ENCODE assay signal across 8 mouse cellular contexts in the genomic region with DNA sequence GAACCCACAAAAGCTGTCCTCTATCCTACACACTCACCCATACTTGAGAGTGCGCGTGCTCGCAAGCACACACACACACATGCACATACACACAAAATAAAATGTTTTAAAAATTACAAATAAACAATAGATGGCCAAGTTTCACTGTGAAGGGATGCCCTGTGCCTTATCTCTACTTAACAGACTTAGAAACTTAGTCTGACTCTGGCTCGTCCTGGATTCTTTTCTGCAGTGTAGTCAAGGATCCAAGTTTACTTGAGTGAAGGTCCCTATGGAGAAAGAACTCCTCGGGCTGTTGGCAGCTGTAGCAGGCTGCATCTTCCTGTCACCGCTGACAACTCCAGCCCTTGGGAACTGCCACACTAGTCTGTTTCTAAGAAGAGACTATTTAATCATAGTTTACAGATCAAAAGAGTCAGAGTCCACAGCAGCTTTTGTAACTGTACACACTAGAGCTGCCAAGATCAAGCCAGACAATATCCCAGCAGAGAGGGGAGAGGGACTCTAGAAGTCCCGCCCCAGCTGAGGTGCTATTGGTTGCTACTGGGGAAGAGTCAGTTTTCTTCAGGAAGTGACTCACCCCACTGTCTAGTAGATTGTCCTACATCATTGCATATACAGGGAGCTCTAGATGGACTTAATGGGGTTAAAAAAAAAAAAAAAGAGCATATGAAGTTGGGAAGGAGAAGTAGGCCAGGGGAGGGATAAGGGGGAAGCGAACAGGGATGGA. TPM values are rescaled to one million over a fixed set of nuclear protein-coding genes. Genes with fewer than 3 reads are reported as not detected.
DNase-seq lines count a peak whose midpoint lies in the region; ATAC-seq and TF ChIP-seq lines count a peak whose summit lies in the region.

No protein-coding gene starts in this region.

- no peak overlapping the region for H3K4me2 ChIP-seq in intestine, embryonic 14.5 days (ENCODE audit: low read length)

- TF ChIP-seq POLR2A in MEL (IDR thresholded peaks at IDR 0.05; ENCODE audit: control insufficient read depth in 1 of 2, insufficient read depth in 1 of 2, low read depth in 1 of 2, low read length in 2 of 2, poor library complexity in 1 of 2): peak; percentile 39 to 85; a peak in 3 of 4 replicates

- no peak for TF ChIP-seq CTCF in MEL (IDR thresholded peaks at IDR 0.05 in 2 of 3, conservative IDR thresholded peaks at IDR 0.05 in 1 of 3; ENCODE audit: control insufficient read depth in 1 of 3, insufficient read depth in 1 of 3, low read depth in 2 of 3, low read length in 3 of 3, poor library complexity in 1 of 3, severe bottlenecking in 1 of 3)

- peaks cover 5 to 16% of the 10 kb centered on the region in 2 experiments; a peak in 3 of 4 replicates for H3K4me1 ChIP-seq in MEL (ENCODE audit: control insufficient read depth in 1 of 2, insufficient read depth in 2 of 2, low read length in 2 of 2)
- H3K4me1 ChIP-seq in intestine, embryonic 14.5 days (replicated peaks; ENCODE audit: control insufficient read depth, insufficient read depth, low read length): no peaks in the 10 kb centered on the region

- TF ChIP-seq EP300 in MEL (IDR thresholded peaks at IDR 0.05; ENCODE audit: low read depth in 1 of 2, low read length in 2 of 2): no peak

- TF ChIP-seq RAD21 in MEL (IDR thresholded peaks at IDR 0.05; ENCODE audit: low read depth, low read length): no peak

- no peaks in the 10 kb centered on the region for H3K9me3 ChIP-seq in MEL (replicated peaks; ENCODE audit: insufficient read depth, low read length)
- H3K9me3 ChIP-seq in intestine, embryonic 14.5 days (ENCODE audit: control insufficient read depth, low read length): no peaks in the 10 kb centered on the region

- no peaks in the 10 kb centered on the region for H3K27me3 ChIP-seq in MEL (ENCODE audit: control insufficient read depth in 1 of 2, insufficient read depth in 2 of 2, low read length in 2 of 2)
- no peaks in the 10 kb centered on the region for H3K27me3 ChIP-seq in intestine, embryonic 14.5 days (replicated peaks; ENCODE audit: control insufficient read depth, insufficient read depth, low read length)

- 79% methylated on average over 8 of the region's 8 CpGs for WGBS in intestine, embryonic 14.5 days

- H3K4me3 ChIP-seq in MEL (ENCODE audit: control insufficient read depth in 1 of 2, insufficient read depth in 1 of 2, low read depth in 2 of 2, low read length in 2 of 2): peak overlapping the region; percentile 45 to 71
- no peak overlapping the region for H3K4me3 ChIP-seq in intestine, embryonic 14.5 days (ENCODE audit: low read depth, low read length)

- peak; percentile 50; the same call in 1 of the 2 replicates for ATAC-seq in intestine, embryonic 14.5 days (replicated peaks; ENCODE audit: low FRiP score, low TSS enrichment, low read depth)

- peak overlapping the region; percentile 94 for H3K27ac ChIP-seq in MEL (ENCODE audit: control insufficient read depth, low read depth, low read length)
- H3K27ac ChIP-seq in intestine, embryonic 14.5 days (ENCODE audit: low read depth): 0 out of 2 replicates have a peak overlapping the region, but pooled peaks have one; percentile 5

- DNase-seq in 3T3-L1 (ENCODE audit: low read depth, low spot score) (peak; percentile 93), MEL (ENCODE audit: low read depth, low spot score) (peak; percentile 96)
- DNase-seq in fibroblast of lung, adult 2 months (ENCODE audit: low read depth): peak; percentile 36
- DNase-seq in intestine, embryonic 14.5 days (ENCODE audit: low spot score): no peak
- DNase-seq in lung, postnatal 10 days: peak; percentile 86
- DNase-seq in layer of hippocampus, adult 8-10 months (ENCODE audit: low spot score in 2 of 2): no peak
- no peak for DNase-seq in cerebellum, adult 9-10 months
- no peak for DNase-seq in natural killer cell, adult 2 months (ENCODE audit: low spot score in 2 of 2)

- no peaks in the 10 kb centered on the region for H3K79me2 ChIP-seq in MEL (ENCODE audit: control insufficient read depth, insufficient read depth, low read length, poor library complexity)

- H3K36me3 ChIP-seq in MEL (ENCODE audit: control insufficient read depth in 1 of 2, insufficient read depth in 2 of 2, low read length in 2 of 2): peaks cover 0 to 10% of the 10 kb centered on the region in 2 experiments; a peak in 2 of 4 replicates
- no peaks in the 10 kb centered on the region for H3K36me3 ChIP-seq in intestine, embryonic 14.5 days (ENCODE audit: control insufficient read depth, insufficient read depth, low read length)

- H3K9ac ChIP-seq in MEL (ENCODE audit: control insufficient read depth, low read depth, low read length, poor library complexity, severe bottlenecking): peak overlapping the region; percentile 63
- H3K9ac ChIP-seq in intestine, embryonic 14.5 days (ENCODE audit: low read length): no peak overlapping the region

TF ChIP-seq in MEL, 35 proteins besides CTCF, POLR2A, EP300 and RAD21:
- TF ChIP-seq USF2 (IDR thresholded peaks at IDR 0.05; ENCODE audit: borderline replicate concordance in 1 of 2, insufficient read depth in 1 of 2, low read depth in 1 of 2, low read length in 2 of 2): no peak
- TF ChIP-seq ZC3H11A (IDR thresholded peaks at IDR 0.05; ENCODE audit: low read depth, low read length): no peak
- no peak for TF ChIP-seq USF1 (IDR thresholded peaks at IDR 0.05; ENCODE audit: low read depth, low read length)
- peak; percentile 48 for TF ChIP-seq SIN3A (IDR thresholded peaks at IDR 0.05; ENCODE audit: low read length)
- TF ChIP-seq E2F4 (IDR thresholded peaks at IDR 0.05; ENCODE audit: borderline replicate concordance, low read depth, low read length): no peak
- TF ChIP-seq TBP (IDR thresholded peaks at IDR 0.05; ENCODE audit: low read depth, low read length): peak; percentile 88
- TF ChIP-seq MXI1 (IDR thresholded peaks at IDR 0.05; ENCODE audit: low read depth, low read length): peak; percentile 27
- TF ChIP-seq KAT2A (conservative IDR thresholded peaks at IDR 0.05; ENCODE audit: low read depth, low read length): no peak; the same call in 1 of the 2 replicates
- no peak for TF ChIP-seq MEF2A (IDR thresholded peaks at IDR 0.05; ENCODE audit: extremely low read depth, insufficient replicate concordance, low read depth, low read length, poor library complexity, severe bottlenecking)
- TF ChIP-seq GATA1 (IDR thresholded peaks at IDR 0.05; ENCODE audit: low read depth, low read length): peak; percentile 53
- peak; percentile 65 for TF ChIP-seq HCFC1 (IDR thresholded peaks at IDR 0.05; ENCODE audit: low read depth, low read length)
- peak; percentile 93 for TF ChIP-seq JUND (IDR thresholded peaks at IDR 0.05; ENCODE audit: low read depth, low read length)
- TF ChIP-seq MYC (IDR thresholded peaks at IDR 0.05; ENCODE audit: low read depth, low read length): peak; percentile 30; the same call in 1 of the 2 replicates
- TF ChIP-seq RCOR1 (IDR thresholded peaks at IDR 0.05; ENCODE audit: low read depth, low read length): peak; percentile 48; the same call in 1 of the 2 replicates
- TF ChIP-seq ELF1 (IDR thresholded peaks at IDR 0.05; ENCODE audit: low read depth, low read length): peak; percentile 74
- TF ChIP-seq NELFE (IDR thresholded peaks at IDR 0.05; ENCODE audit: low read depth, low read length): peak; percentile 78
- TF ChIP-seq TAL1 (IDR thresholded peaks at IDR 0.05; ENCODE audit: low read length): peak; percentile 71
- TF ChIP-seq POLR2AphosphoS2 (IDR thresholded peaks at IDR 0.05; ENCODE audit: low read length): peak; percentile 69; the same call in 1 of the 2 replicates
- TF ChIP-seq BHLHE40 (IDR thresholded peaks at IDR 0.05; ENCODE audit: borderline replicate concordance, low read depth, low read length): peak; percentile 19; the same call in 1 of the 2 replicates
- peak; percentile 79; the same call in 1 of the 2 replicates for TF ChIP-seq ZMIZ1 (IDR thresholded peaks at IDR 0.05; ENCODE audit: low read depth, low read length)
- TF ChIP-seq MAX (IDR thresholded peaks at IDR 0.05; ENCODE audit: low read length): no peak; the same call in 1 of the 2 replicates
- TF ChIP-seq GABPA (IDR thresholded peaks at IDR 0.05; ENCODE audit: low read depth, low read length): no peak
- TF ChIP-seq POLR2AphosphoS5 (IDR thresholded peaks at IDR 0.05; ENCODE audit: borderline replicate concordance, low read depth, low read length): no peak
- TF ChIP-seq ZKSCAN1 (IDR thresholded peaks at IDR 0.05; ENCODE audit: low read depth, low read length): no peak
- TF ChIP-seq CHD1 (IDR thresholded peaks at IDR 0.05; ENCODE audit: low read depth, low read length): no peak; the same call in 1 of the 2 replicates
- no peak for TF ChIP-seq CHD2 (IDR thresholded peaks at IDR 0.05; ENCODE audit: low read length)
- no peak for TF ChIP-seq MAFK (IDR thresholded peaks at IDR 0.05; ENCODE audit: borderline replicate concordance, low read depth, low read length)
- TF ChIP-seq MAZ (IDR thresholded peaks at IDR 0.05; ENCODE audit: low read depth, low read length): peak; percentile 63
- peak; percentile 45; the same call in 1 of the 2 replicates for TF ChIP-seq NRF1 (IDR thresholded peaks at IDR 0.05; ENCODE audit: insufficient read depth, low read depth, low read length, poor library complexity, severe bottlenecking)
- TF ChIP-seq ETS1 (IDR thresholded peaks at IDR 0.05; ENCODE audit: low read depth, low read length): peak; percentile 59; the same call in 1 of the 2 replicates
- peak; percentile 26; the same call in 1 of the 2 replicates for TF ChIP-seq TCF12 (IDR thresholded peaks at IDR 0.05; ENCODE audit: low read depth, low read length)
- TF ChIP-seq SMC3 (IDR thresholded peaks at IDR 0.05; ENCODE audit: low read depth, low read length): no peak
- 0 out of 2 replicates have a peak, but pooled peaks have one; percentile 3 for TF ChIP-seq MYB (IDR thresholded peaks at IDR 0.05; ENCODE audit: low read depth, low read length)
- peak; percentile 98 for TF ChIP-seq ZNF384 (IDR thresholded peaks at IDR 0.05; ENCODE audit: low read depth, low read length)
- no peak for TF ChIP-seq UBTF (IDR thresholded peaks at IDR 0.05; ENCODE audit: borderline replicate concordance, insufficient read depth, low read depth, low read length)

RNA-seq across cellular contexts. Expression of a gene that starts 10.1 kb away (rescaled TPM):
- 22.7 and 25.6 TPM in 2 replicates for total RNA-seq in MEL (2012; rRNA removed)
- polyA plus RNA-seq in MEL (2012; ENCODE audit: insufficient read depth in 1 of 2, insufficient read length in 2 of 2, low read depth in 1 of 2, low replicate concordance in 2 of 2, missing spikeins in 1 of 2): 10 to 100 TPM in 1 of 2 experiments, not detected in 1; 70.6 TPM
- 30.2 and 32.6 TPM in 2 replicates for polyA plus RNA-seq in intestine, embryonic 14.5 days (2014; fragmentation: Nextera tagmentation; extraction: Ambion mirVana)
- total RNA-seq in layer of hippocampus, adult 8-10 months (2022): 10 to 100 TPM; 63.1 to 71.0 (median 67.6) TPM

Comparison
In these comparisons a context has a peak if more than half of its experiments do, and no peak if none do; other contexts are left out.
1. DNase-seq: peak in 3T3-L1 (single experiment), MEL (single experiment), fibroblast of lung, adult 2 months (single experiment) and lung, postnatal 10 days (single experiment); none in intestine, embryonic 14.5 days (single experiment), layer of hippocampus, adult 8-10 months (0 of 2), cerebellum, adult 9-10 months (single experiment) and natural killer cell, adult 2 months (0 of 2).